Mouse (Mus musculus) retina, adult 2 months (tissue): ENCODE results near the gene Rgr.
"Not testable (repeated sequence)": the region's sequence is repeated elsewhere in the genome, so short reads cannot be mapped to it uniquely, and the experiment has no call there.

ENCODE experiments used
- DNase-seq: peaks from one replicate; pipeline ENCODE4 v3.0.0-alpha.2; 2012; ENCODE audit warnings: low read depth, low spot score

The Rgr gene

GRCm38 (mm10) chr14:37000780-37001179 lies 48.0 kb downstream of the Rgr start:
- not testable (repeated sequence) for DNase-seq

- DNase-seq, result no peak
Observed at GRCm38 (mm10) chr14:36989784-36990183, 59.0 kb downstream of the Rgr start.

GRCm38 (mm10) chr14:36985693-36986092 lies 63.1 kb downstream of the Rgr start:
- DNase-seq, result no peak
